Mouse (Mus musculus) lung, embryonic 14.5 days (tissue): Measurements from ENCODE around the gene Rps6ka1. TPM values are rescaled to one million over a fixed set of nuclear protein-coding genes. Genes with fewer than 3 reads are reported as not detected.
A peak's percentile ranks its signal among the peaks of the same experiment; 100 is the strongest.

Experiments
- ATAC-seq: fragments of 200-750 bp; cut with Nextera tagmentation; 2 replicates; pipeline ENCODE4 v1.8.0; 2017; ENCODE audit warnings: mild to moderate bottlenecking, moderate TSS enrichment, moderate library complexity; ENCODE audit not compliant: insufficient read depth
- DNase-seq: peaks from one replicate; pipeline ENCODE4 v3.0.0-alpha.2; 2015
- H3K27ac ChIP-seq: fragments of 300-500 bp; sonication (generic); 2 replicates; pipeline ENCODE4 v1.5.1; 2014; ENCODE audit warnings: low read depth, mild to moderate bottlenecking, moderate library complexity
- H3K27me3 ChIP-seq: fragments of 300-500 bp; sonication (generic); 2 replicates; pipeline ENCODE4 v1.6.1; 2014; ENCODE audit warnings: low read length, control low read depth; ENCODE audit not compliant: insufficient read depth
- H3K36me3 ChIP-seq: fragments of 300-500 bp; sonication (generic); 2 replicates; pipeline ENCODE4 v1.6.1; 2014; ENCODE audit warnings: control low read depth; ENCODE audit not compliant: insufficient read depth
- H3K4me1 ChIP-seq: fragments of 300-500 bp; sonication (generic); 2 replicates; pipeline ENCODE4 v1.6.1; 2014; ENCODE audit warnings: antibody characterized with exemption, control low read depth; ENCODE audit not compliant: insufficient read depth
- H3K4me2 ChIP-seq: fragments of 300-500 bp; sonication (generic); 2 replicates; pipeline ENCODE4 v1.6.1; 2014; ENCODE audit warnings: mild to moderate bottlenecking
- H3K4me3 ChIP-seq: fragments of 300-500 bp; sonication (generic); 2 replicates; pipeline ENCODE4 v1.5.1; 2014; ENCODE audit warnings: low read depth, low read length
- H3K9ac ChIP-seq: fragments of 300-500 bp; sonication (generic); 2 replicates; pipeline ENCODE4 v1.6.1; 2014
- H3K9me3 ChIP-seq: fragments of 300-500 bp; sonication (generic); 2 replicates; pipeline ENCODE4 v1.6.1; 2016; ENCODE audit warnings: low read depth, low read length, control low read depth
- CTCF ChIP-seq: IDR thresholded peaks from 2 replicates; pipeline ENCODE4 v1.5.1; 2016; ENCODE audit warnings: antibody characterized with exemption, low read depth
- WGBS: fragments of 180-500 bp; shearing (Covaris S2); extraction: QIAGEN DNeasy Blood & Tissue Kit; methylation state at CpG from one replicate; pipeline ENCODE4 v1.1.7; 2014; 5-methylcytosine and 5-hydroxymethylcytosine counted together
- polyA plus RNA-seq: library from polyadenylated mRNA; unstranded; fragments of >200 nt; fragmentation: Nextera tagmentation; extraction: Ambion mirVana; gene quantifications from 2 replicates; pipeline ENCODE4 v1.2.1, GENCODE M21; 2014

The Rps6ka1 gene
- polyA plus RNA-seq, 1 experiment from 2014 or later = 49.5 TPM

- Histone ChIP-seq H3K27ac (no peak overlapping the region), H3K36me3 (no peaks in the 10 kb centered on the region), H3K4me3 (no peak overlapping the region), H3K4me1 (no peaks in the 10 kb centered on the region), H3K4me2 (no peak overlapping the region), H3K9me3 (no peaks in the 10 kb centered on the region), H3K27me3 (no peaks in the 10 kb centered on the region), H3K9ac (no peak overlapping the region)
- DNase-seq (no peak), ATAC-seq (no peak)
- WGBS = 26% methylated on average over 9 of the region's 9 CpGs
- no peak for TF ChIP-seq CTCF
Observed at GRCm38 (mm10) chr4:133841035-133841434, 46.6 kb downstream of the Rps6ka1 start.

DNA sequence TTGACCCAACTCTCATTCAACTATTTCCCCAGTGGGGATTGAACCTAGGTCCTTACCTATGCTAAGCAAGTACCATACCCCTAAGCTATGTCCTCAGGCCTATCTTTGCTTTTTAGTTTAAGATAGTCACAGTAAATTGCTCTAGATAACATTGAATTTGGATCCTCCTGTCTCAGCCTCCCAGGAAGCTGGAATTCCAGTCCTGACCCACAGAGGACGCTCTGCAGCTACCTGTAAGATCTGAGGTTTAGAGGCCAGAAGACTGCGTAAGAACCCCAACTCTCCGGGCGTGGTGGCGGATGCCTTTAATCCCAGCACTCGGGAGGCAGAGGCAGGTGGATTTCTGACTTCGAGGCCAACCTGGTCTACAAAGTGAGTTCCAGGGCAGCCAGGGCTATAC is 47.1 kb downstream of the Rps6ka1 start:
- H3K4me2 ChIP-seq = no peak overlapping the region
- no peak for TF ChIP-seq CTCF
- H3K4me3 ChIP-seq = no peak overlapping the region
- WGBS = 88% methylated on average over 7 of the region's 7 CpGs
- DNase-seq (no peak), ATAC-seq (no peak)
- H3K27me3 ChIP-seq = no peaks in the 10 kb centered on the region
- no peaks in the 10 kb centered on the region for H3K4me1 ChIP-seq
- no peak overlapping the region for H3K27ac ChIP-seq
- no peaks in the 10 kb centered on the region for H3K9me3 ChIP-seq
- no peak overlapping the region for H3K9ac ChIP-seq
- no peaks in the 10 kb centered on the region for H3K36me3 ChIP-seq

DNA sequence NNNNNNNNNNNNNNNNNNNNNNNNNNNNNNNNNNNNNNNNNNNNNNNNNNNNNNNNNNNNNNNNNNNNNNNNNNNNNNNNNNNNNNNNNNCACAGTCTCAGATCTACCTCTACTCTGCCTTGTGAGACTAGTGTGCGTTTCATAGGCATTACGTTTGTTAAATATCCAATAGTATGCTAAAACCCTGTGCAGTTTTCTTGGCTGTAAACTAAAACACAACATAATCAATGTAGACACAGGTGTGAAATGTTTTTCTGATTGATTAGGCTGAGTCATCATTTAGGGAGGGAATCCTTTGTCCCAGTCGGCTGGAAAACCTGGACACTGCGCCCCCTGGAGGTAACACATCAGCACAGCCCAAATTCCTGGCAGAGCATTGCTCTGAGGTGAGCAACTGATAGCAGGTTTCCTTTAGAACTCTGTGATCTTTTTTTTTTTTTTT is 48.2 kb downstream of the Rps6ka1 start:
- H3K4me2 ChIP-seq = no peak overlapping the region
- H3K36me3 ChIP-seq = no peaks in the 10 kb centered on the region
- no peak overlapping the region for H3K4me3 ChIP-seq
- no peak for ATAC-seq
- 64% methylated on average over 4 of the region's 4 CpGs for WGBS
- peak; percentile 49 for DNase-seq
- no peak overlapping the region for H3K9ac ChIP-seq
- H3K27me3 ChIP-seq = no peaks in the 10 kb centered on the region
- H3K9me3 ChIP-seq = no peaks in the 10 kb centered on the region
- no peak overlapping the region for H3K27ac ChIP-seq
- peak; percentile 47 for TF ChIP-seq CTCF
- no peaks in the 10 kb centered on the region for H3K4me1 ChIP-seq

- Histone ChIP-seq H3K9ac (no peak overlapping the region), H3K4me1 (no peaks in the 10 kb centered on the region), H3K36me3 (no peaks in the 10 kb centered on the region), H3K4me2 (no peak overlapping the region), H3K27me3 (no peaks in the 10 kb centered on the region), H3K27ac (no peak overlapping the region), H3K4me3 (no peak overlapping the region), H3K9me3 (no peaks in the 10 kb centered on the region)
- peak; percentile 68 for TF ChIP-seq CTCF
- ATAC-seq (no peak; the same call in 1 of the 2 replicates), DNase-seq (peak; percentile 64)
- 52% methylated on average over 10 of the region's 10 CpGs for WGBS
Observed at GRCm38 (mm10) chr4:133836575-133836974, 51.0 kb downstream of the Rps6ka1 start.

GRCm38 (mm10) chr4:133835211-133835610 is 52.4 kb downstream of the Rps6ka1 start:
- no peak for TF ChIP-seq CTCF
- WGBS = 90% methylated on average over 5 of the region's 5 CpGs

DNA sequence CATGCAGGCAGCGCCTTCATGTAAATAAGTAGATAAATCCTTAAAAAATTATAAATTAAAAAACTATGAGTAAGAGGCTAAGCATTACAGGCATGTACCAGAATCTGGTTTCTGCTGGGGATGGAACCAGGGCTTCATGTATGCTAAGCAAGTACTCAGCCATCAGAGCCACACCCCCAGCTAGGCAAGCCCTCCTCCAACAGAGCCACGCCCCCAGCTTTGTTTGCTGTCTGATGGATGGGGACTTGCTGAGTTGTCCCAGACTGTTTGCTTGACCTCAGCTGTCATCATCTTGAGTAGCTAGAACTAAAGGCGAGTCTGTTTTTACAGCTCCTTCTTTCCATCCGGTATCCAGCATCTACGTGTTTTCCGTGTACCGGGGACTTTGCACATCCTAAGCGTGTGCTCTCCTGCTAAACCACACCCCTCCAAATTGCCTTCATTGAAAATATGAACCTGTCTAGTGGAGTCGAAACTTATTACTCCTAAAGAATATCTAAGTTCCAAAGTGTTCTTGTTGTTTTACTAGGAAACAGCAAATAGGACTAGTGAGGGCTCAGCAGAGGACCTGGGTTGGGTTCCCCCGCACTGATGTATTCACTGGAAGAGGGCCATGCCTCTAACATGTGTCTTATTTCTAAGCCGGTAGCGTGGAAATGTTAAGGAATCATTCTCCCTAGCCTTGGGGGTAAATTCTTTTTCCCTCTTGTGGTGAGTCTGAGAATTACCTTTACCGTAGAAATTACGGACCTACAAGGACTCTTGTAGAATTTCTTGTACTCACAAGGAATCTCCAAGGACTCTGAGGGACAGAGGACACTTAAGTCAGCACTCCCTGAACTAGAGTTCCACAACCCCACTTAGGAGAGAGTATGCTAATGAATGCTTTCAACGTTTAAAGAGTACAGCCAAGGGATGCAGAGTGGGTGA is 54.4 kb downstream of the Rps6ka1 start:
- TF ChIP-seq CTCF = peak; percentile 59
- ATAC-seq (peak; percentile 69; the same call in 1 of the 2 replicates), DNase-seq (peak; percentile 75)
- WGBS = 44% methylated on average over 15 of the region's 15 CpGs
- H3K9ac ChIP-seq = no peak overlapping the region
- H3K4me2 ChIP-seq = no peak overlapping the region
- H3K4me3 ChIP-seq = no peak overlapping the region
- H3K9me3 ChIP-seq = no peaks in the 10 kb centered on the region
- 0 out of 2 replicates have a peak, but pooled peaks cover 3% of the 10 kb centered on the region for H3K27me3 ChIP-seq
- H3K27ac ChIP-seq = peak overlapping the region; percentile 47; the same call in 1 of the 2 replicates
- no peaks in the 10 kb centered on the region for H3K36me3 ChIP-seq
- no peaks in the 10 kb centered on the region for H3K4me1 ChIP-seq

More at GRCm38 (mm10) chr4:133835211-133835610, 52.4 kb downstream of the Rps6ka1 start:
- H3K36me3 ChIP-seq = no peaks in the 10 kb centered on the region
- H3K27ac ChIP-seq = no peak overlapping the region
- DNase-seq (no peak), ATAC-seq (no peak)
- H3K9me3 ChIP-seq = no peaks in the 10 kb centered on the region
- no peak overlapping the region for H3K9ac ChIP-seq
- H3K27me3 ChIP-seq = no peaks in the 10 kb centered on the region
- H3K4me2 ChIP-seq = no peak overlapping the region
- no peak overlapping the region for H3K4me3 ChIP-seq
- H3K4me1 ChIP-seq = no peaks in the 10 kb centered on the region

DNA sequence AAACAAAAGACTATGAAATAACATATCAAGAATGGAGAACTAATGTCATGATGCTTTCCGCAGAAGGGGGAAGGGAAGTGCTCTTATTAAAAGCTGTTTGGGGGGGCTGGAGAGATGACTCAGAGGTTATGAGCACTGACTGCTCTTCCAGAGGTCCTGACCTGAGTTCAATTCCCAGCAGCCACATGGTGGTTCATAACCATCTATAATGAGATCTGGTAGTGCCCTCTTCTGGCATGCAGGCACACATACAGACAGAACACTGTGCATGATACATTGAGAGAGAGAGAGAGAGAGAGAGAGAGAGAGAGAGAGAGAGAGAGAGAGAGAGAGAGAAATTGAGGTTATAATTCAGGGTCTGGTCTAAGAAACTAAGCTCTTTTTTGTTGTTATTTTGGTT is 57.1 kb downstream of the Rps6ka1 start:
- Histone ChIP-seq H3K4me3 (no peak overlapping the region), H3K27ac (no peak overlapping the region), H3K36me3 (no peaks in the 10 kb centered on the region), H3K4me2 (no peak overlapping the region), H3K9me3 (no peaks in the 10 kb centered on the region), H3K9ac (no peak overlapping the region), H3K27me3 (0 out of 2 replicates have a peak, but pooled peaks cover 3% of the 10 kb centered on the region), H3K4me1 (no peaks in the 10 kb centered on the region)
- 100% methylated on average over 1 of the region's 1 CpGs for WGBS
- peak; percentile 24; the same call in 1 of the 2 replicates for TF ChIP-seq CTCF
- DNase-seq (no peak), ATAC-seq (no peak)
